Mouse (Mus musculus) forebrain, embryonic 12.5 days (tissue): Measurements from ENCODE around the gene Clic4. TPM values are rescaled to one million over a fixed set of nuclear protein-coding genes. Genes with fewer than 3 reads are reported as not detected.

Experiments used
- ATAC-seq: fragments of 200-750 bp; cut with Nextera tagmentation; 2 replicates; pipeline ENCODE4 v1.8.0; 2017; ENCODE audit warnings: moderate TSS enrichment; ENCODE audit not compliant: low FRiP score
- H3K27ac ChIP-seq: fragments of 300-500 bp; sonication (generic); 2 replicates; pipeline ENCODE4 v1.5.1; 2016; ENCODE audit warnings: mild to moderate bottlenecking
- H3K27me3 ChIP-seq: fragments of 300-500 bp; sonication (generic); 2 replicates; pipeline ENCODE4 v1.6.1; 2016; ENCODE audit warnings: mild to moderate bottlenecking
- H3K36me3 ChIP-seq: fragments of 300-500 bp; sonication (generic); replicated peaks from 2 replicates; pipeline ENCODE4 v1.6.1; 2016; ENCODE audit warnings: mild to moderate bottlenecking
- H3K4me1 ChIP-seq: fragments of 300-500 bp; sonication (generic); 2 replicates; pipeline ENCODE4 v1.6.1; 2016
- H3K4me2 ChIP-seq: fragments of 300-500 bp; sonication (generic); 2 replicates; pipeline ENCODE4 v1.6.1; 2016; ENCODE audit warnings: mild to moderate bottlenecking, moderate library complexity
- H3K4me3 ChIP-seq: fragments of 300-500 bp; sonication (generic); replicated peaks from 2 replicates; pipeline ENCODE4 v1.5.1; 2016; ENCODE audit warnings: mild to moderate bottlenecking
- H3K9ac ChIP-seq: fragments of 300-500 bp; sonication (generic); 2 replicates; pipeline ENCODE4 v1.6.1; 2016; ENCODE audit warnings: mild to moderate bottlenecking
- H3K9me3 ChIP-seq: fragments of 300-500 bp; sonication (generic); 2 replicates; pipeline ENCODE4 v1.6.1; 2016
- WGBS: fragments of 180-500 bp; shearing (Covaris S2); methylation state at CpG from one replicate; pipeline ENCODE4 v1.1.7; 2016; 5-methylcytosine and 5-hydroxymethylcytosine counted together
- polyA plus RNA-seq: library from polyadenylated mRNA; unstranded; fragments of >200 nt; fragmentation: Nextera tagmentation; extraction: Ambion mirVana; gene quantifications from 2 replicates; pipeline ENCODE4 v1.2.1, GENCODE M21; 2016

The Clic4 gene
- polyA plus RNA-seq, 1 experiment from 2014 or later = 205 TPM

GRCm38 (mm10) chr4:135271881-135272616, 565 bp downstream of the Clic4 start:
- Histone ChIP-seq H3K27me3 (peaks cover 26% of the 10 kb centered on the region), H3K4me2 (peak overlapping the region; percentile 86), H3K36me3 (0 out of 2 replicates have a peak, but pooled peaks cover 9% of the 10 kb centered on the region), H3K9me3 (no peaks in the 10 kb centered on the region), H3K4me3 (peak overlapping the region; percentile 93), H3K4me1 (peaks cover 48% of the 10 kb centered on the region), H3K9ac (peak overlapping the region; percentile 93), H3K27ac (peak overlapping the region; percentile 97)
- WGBS = under 1% methylated on average over 66 of the region's 67 CpGs
- ATAC-seq = peak; percentile 61

- no peak for ATAC-seq
- WGBS = under 1% methylated on average over 19 of the region's 20 CpGs
- H3K4me1 ChIP-seq = peaks cover 50% of the 10 kb centered on the region
- 0 out of 2 replicates have a peak overlapping the region, but pooled peaks have one; percentile 97 for H3K27ac ChIP-seq
- peaks cover 26% of the 10 kb centered on the region for H3K27me3 ChIP-seq
- peak overlapping the region; percentile 93 for H3K9ac ChIP-seq
- H3K36me3 ChIP-seq = 0 out of 2 replicates have a peak, but pooled peaks cover 9% of the 10 kb centered on the region
- H3K9me3 ChIP-seq = no peaks in the 10 kb centered on the region
- peak overlapping the region; percentile 93 for H3K4me3 ChIP-seq
- peak overlapping the region; percentile 86 for H3K4me2 ChIP-seq
Measured at GRCm38 (mm10) chr4:135271419-135271828, 1.2 kb downstream of the Clic4 start.

GRCm38 (mm10) chr4:135270476-135270875, 2.1 kb downstream of the Clic4 start:
- Histone ChIP-seq H3K4me2 (peak overlapping the region; percentile 86), H3K9ac (peak overlapping the region; percentile 93; the same call in 1 of the 2 replicates), H3K4me1 (peaks cover 50% of the 10 kb centered on the region), H3K9me3 (no peaks in the 10 kb centered on the region), H3K27ac (peak overlapping the region; percentile 2; the same call in 1 of the 2 replicates), H3K4me3 (peak overlapping the region; percentile 93), H3K27me3 (peaks cover 22% of the 10 kb centered on the region), H3K36me3 (0 out of 2 replicates have a peak, but pooled peaks cover 9% of the 10 kb centered on the region)
- no peak for ATAC-seq
- 51% methylated on average over 8 of the region's 8 CpGs for WGBS

- H3K4me3 ChIP-seq = peak overlapping the region; percentile 93
- 0 out of 2 replicates have a peak overlapping the region, but pooled peaks have one; percentile 93 for H3K9ac ChIP-seq
- H3K9me3 ChIP-seq = no peaks in the 10 kb centered on the region
- no peak for ATAC-seq
- no peak overlapping the region for H3K27ac ChIP-seq
- 79% methylated on average over 7 of the region's 7 CpGs for WGBS
- H3K4me1 ChIP-seq = peaks cover 50% of the 10 kb centered on the region
- H3K4me2 ChIP-seq = peak overlapping the region; percentile 86
- peaks cover 16% of the 10 kb centered on the region for H3K27me3 ChIP-seq
- 0 out of 2 replicates have a peak, but pooled peaks cover 9% of the 10 kb centered on the region for H3K36me3 ChIP-seq
Measured at GRCm38 (mm10) chr4:135269656-135270341, 2.8 kb downstream of the Clic4 start.

GRCm38 (mm10) chr4:135267521-135267920, 5.1 kb downstream of the Clic4 start:
- Histone ChIP-seq H3K36me3 (peaks cover 11% of the 10 kb centered on the region), H3K4me2 (peak overlapping the region; percentile 1; the same call in 1 of the 2 replicates), H3K9me3 (no peaks in the 10 kb centered on the region), H3K4me3 (no peak overlapping the region), H3K27ac (peak overlapping the region; percentile 27; the same call in 1 of the 2 replicates), H3K9ac (no peak overlapping the region), H3K4me1 (peaks cover 44% of the 10 kb centered on the region), H3K27me3 (no peaks in the 10 kb centered on the region)
- no peak for ATAC-seq
- 36% methylated on average over 8 of the region's 8 CpGs for WGBS

- Histone ChIP-seq H3K27ac (0 out of 2 replicates have a peak overlapping the region, but pooled peaks have one; percentile 27), H3K36me3 (peaks cover 16% of the 10 kb centered on the region), H3K9ac (no peak overlapping the region), H3K4me1 (peaks cover 44% of the 10 kb centered on the region), H3K27me3 (no peaks in the 10 kb centered on the region), H3K4me3 (no peak overlapping the region), H3K9me3 (no peaks in the 10 kb centered on the region), H3K4me2 (peak overlapping the region; percentile 1; the same call in 1 of the 2 replicates)
- ATAC-seq = no peak
- 84% methylated on average over 9 of the region's 9 CpGs for WGBS
Measured at GRCm38 (mm10) chr4:135266987-135267386, 5.6 kb downstream of the Clic4 start.

GRCm38 (mm10) chr4:135260434-135260833, 12.2 kb downstream of the Clic4 start:
- Histone ChIP-seq H3K36me3 (peaks cover 20% of the 10 kb centered on the region), H3K4me1 (peaks cover 32% of the 10 kb centered on the region), H3K4me3 (no peak overlapping the region), H3K4me2 (no peak overlapping the region), H3K9ac (no peak overlapping the region), H3K27me3 (no peaks in the 10 kb centered on the region), H3K27ac (0 out of 2 replicates have a peak overlapping the region, but pooled peaks have one; percentile 6), H3K9me3 (no peaks in the 10 kb centered on the region)
- 60% methylated on average over 4 of the region's 4 CpGs for WGBS
- ATAC-seq = no peak

GRCm38 (mm10) chr4:135258521-135258920, 14.1 kb downstream of the Clic4 start:
- ATAC-seq = peak; percentile 69; the same call in 1 of the 2 replicates
- Histone ChIP-seq H3K4me3 (no peak overlapping the region), H3K9me3 (no peaks in the 10 kb centered on the region), H3K27ac (peak overlapping the region; percentile 92), H3K27me3 (no peaks in the 10 kb centered on the region), H3K36me3 (peaks cover 20% of the 10 kb centered on the region), H3K4me2 (peak overlapping the region; percentile 29), H3K4me1 (peaks cover 44% of the 10 kb centered on the region), H3K9ac (peak overlapping the region; percentile 17; the same call in 1 of the 2 replicates)
- 15% methylated on average over 7 of the region's 7 CpGs for WGBS

GRCm38 (mm10) chr4:135257881-135258476, 14.6 kb downstream of the Clic4 start:
- H3K27ac ChIP-seq = peak overlapping the region; percentile 92
- H3K4me3 ChIP-seq = no peak overlapping the region
- H3K36me3 ChIP-seq = peaks cover 20% of the 10 kb centered on the region
- WGBS = 37% methylated on average over 9 of the region's 9 CpGs
- peaks cover 48% of the 10 kb centered on the region for H3K4me1 ChIP-seq
- no peaks in the 10 kb centered on the region for H3K9me3 ChIP-seq
- peak overlapping the region; percentile 29 for H3K4me2 ChIP-seq
- H3K9ac ChIP-seq = peak overlapping the region; percentile 17; the same call in 1 of the 2 replicates
- H3K27me3 ChIP-seq = no peaks in the 10 kb centered on the region
- ATAC-seq = no peak; the same call in 1 of the 2 replicates

- Histone ChIP-seq H3K27ac (no peak overlapping the region), H3K36me3 (peaks cover 10% of the 10 kb centered on the region), H3K9ac (no peak overlapping the region), H3K4me1 (peaks cover 58% of the 10 kb centered on the region), H3K4me2 (no peak overlapping the region), H3K9me3 (no peaks in the 10 kb centered on the region), H3K27me3 (no peaks in the 10 kb centered on the region), H3K4me3 (no peak overlapping the region)
- WGBS = 96% methylated on average over 11 of the region's 11 CpGs
- no peak for ATAC-seq
Measured at GRCm38 (mm10) chr4:135256536-135257450, 15.8 kb downstream of the Clic4 start.

GRCm38 (mm10) chr4:135254770-135255169, 17.8 kb downstream of the Clic4 start:
- H3K4me1 ChIP-seq = peaks cover 50% of the 10 kb centered on the region

More at GRCm38 (mm10) chr4:135254770-135255169, 17.8 kb downstream of the Clic4 start:
- 42% methylated on average over 3 of the region's 3 CpGs for WGBS
- Histone ChIP-seq H3K27me3 (no peaks in the 10 kb centered on the region), H3K9me3 (no peaks in the 10 kb centered on the region), H3K27ac (0 out of 2 replicates have a peak overlapping the region, but pooled peaks have one; percentile 42), H3K4me2 (no peak overlapping the region), H3K36me3 (no peaks in the 10 kb centered on the region; the same call in 1 of the 2 replicates), H3K4me3 (no peak overlapping the region), H3K9ac (no peak overlapping the region)
- no peak for ATAC-seq
